Mouse (Mus musculus) WW6 (cell line): ENCODE measurements around the gene Tmem145.

Source experiments
- DNase-seq: peaks from one replicate; pipeline ENCODE4 v3.0.0-alpha.2; 2013; ENCODE audit warnings: low read depth, low spot score

Gene Tmem145

DNA sequence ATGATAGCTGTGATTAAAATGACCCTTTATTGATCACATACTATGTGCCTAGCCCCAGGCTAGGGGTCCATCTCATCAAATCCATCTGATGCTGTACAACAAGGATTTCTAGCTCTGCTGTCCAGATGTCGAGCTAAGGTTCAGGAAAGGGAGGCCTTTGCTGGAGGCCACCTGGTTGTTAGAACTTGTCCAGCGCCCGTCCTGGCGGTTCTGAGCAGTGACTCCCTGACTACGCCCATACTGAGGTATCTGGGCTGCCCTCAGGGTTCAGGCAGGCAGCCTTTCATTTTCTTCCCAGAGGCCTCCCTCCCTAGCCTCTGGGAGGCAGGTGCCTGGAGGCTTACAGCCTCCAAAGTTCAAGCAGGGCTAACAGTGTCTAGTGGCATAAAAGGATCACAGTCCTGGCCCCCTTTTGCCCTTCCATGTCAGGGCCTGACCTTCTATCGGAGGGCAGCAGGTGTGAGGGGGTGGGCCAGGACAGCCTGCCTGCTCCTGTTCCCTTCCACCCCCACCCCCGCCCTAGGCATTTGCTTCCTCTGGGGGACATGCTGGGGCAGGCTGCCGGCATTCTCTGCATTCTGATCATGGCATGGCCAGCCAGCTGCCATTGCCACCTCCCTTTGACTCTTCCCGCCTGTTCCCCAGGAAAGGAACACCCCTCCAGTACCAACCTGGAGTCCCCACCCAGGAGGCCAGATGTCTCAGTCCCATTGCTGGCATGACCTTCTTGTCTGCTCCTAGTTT lies 30.2 kb upstream of the Tmem145 start:
- no peak for DNase-seq

DNA sequence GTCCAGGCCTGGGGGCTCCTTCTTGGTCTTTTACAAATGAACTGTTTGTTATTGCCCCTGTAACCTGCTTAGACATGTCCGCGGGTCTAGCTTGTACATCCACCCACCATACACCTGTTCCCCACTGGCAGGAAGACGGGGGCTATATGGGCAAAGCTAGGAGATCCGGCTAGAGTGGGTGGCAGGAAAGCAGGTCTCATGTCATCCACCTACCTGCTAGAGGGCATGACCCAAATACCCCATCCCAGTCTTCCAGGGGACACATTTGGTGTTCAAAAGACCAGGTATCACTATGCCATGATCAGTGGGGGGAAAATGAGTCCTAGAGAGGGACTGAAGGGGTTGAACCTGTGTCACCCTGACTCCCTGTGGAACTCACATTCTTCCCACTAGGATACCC lies 28.5 kb upstream of the Tmem145 start:
- DNase-seq, result no peak

DNA sequence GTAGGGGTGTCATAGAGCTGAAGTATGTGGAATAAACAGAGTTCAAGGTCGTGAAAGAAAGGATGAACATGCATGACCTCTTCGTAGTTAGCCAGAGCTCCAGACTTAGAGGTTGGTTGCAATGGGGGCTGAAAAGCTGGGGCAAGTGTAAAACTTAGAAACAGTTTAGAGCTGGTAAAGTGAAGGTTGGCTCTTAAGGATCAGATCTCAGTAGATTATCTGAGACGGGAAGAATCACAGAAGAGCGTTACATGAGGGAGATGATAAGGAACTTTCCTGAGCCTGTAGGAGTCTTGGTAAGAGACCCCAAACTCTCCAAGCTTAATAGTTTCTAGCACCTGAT lies 27.9 kb upstream of the Tmem145 start:
- DNase-seq, result no peak

DNA sequence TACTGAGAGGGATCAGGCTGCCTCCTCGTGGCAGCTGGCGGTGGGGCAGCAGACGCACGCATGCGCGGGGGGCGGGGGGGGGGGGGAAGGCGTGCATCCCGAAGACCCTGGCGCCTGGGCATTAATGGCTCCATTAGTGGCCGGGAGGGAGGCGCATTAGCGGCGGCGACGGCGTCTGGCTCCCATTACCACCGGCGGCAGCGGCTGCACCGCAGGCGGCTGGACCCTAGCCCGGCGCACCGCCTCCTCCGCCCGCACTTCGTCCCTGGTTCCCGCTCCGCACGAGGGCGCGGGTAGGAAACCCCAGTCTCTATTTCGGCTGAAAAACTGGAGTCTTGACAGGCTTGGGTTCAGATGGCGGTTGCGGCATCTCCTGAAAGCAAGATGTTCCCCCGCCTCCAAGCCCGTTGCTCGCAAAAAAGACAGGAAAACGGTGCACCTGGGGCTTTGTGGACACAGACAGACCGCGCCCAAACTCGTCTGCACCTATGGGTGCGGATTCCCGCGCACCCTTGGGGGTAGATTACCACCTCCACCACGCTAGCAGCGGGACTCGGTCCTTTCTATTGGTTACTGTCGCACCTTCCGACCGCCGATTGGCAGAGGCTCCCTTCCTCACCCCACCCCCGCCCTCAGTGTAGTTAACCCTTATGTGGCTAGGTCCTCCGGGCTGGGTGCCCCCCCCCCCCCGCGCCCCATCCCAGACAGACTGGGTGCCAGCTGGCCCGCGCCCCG lies 27.4 kb upstream of the Tmem145 start:
- DNase-seq, result no peak

DNA sequence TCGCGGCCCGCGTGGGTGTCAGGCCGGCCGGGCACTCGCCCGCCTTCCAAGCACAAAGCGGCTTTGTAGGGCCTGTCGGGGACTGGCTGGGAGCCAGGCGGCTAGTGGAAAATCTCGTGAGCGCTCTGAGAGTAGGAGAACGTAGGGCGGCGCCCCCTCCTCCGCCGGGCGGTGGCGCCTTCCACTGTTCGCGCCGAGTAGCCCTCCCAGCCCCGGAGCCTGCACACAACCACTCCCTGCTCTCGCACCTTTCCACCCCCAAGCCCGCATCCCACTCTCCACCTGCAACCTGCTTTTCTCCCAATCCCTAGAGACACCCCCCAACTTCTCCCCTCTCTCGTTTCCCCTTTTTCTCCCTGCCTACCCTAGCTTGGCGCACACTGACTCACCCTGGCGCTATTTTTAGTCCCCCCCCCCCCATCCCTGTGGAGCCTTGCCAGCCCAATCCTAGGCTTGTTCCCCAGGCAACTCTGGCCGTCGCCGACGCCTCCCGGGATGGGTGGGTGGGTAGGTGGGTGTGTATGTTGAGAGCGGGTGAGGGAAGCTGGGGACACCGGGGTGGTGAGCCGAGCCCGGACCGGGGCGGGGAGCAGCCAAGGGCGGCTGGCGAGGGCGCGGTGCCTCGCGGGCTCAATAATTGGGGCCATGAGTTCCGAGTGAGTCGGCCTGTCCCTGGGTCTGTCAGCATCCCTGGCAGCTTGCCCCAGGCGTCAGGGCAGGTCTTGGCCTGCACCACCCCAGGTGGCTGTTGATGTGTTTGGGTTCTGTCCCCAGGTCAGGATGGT lies 26.6 kb upstream of the Tmem145 start:
- DNase-seq, result no peak

DNA sequence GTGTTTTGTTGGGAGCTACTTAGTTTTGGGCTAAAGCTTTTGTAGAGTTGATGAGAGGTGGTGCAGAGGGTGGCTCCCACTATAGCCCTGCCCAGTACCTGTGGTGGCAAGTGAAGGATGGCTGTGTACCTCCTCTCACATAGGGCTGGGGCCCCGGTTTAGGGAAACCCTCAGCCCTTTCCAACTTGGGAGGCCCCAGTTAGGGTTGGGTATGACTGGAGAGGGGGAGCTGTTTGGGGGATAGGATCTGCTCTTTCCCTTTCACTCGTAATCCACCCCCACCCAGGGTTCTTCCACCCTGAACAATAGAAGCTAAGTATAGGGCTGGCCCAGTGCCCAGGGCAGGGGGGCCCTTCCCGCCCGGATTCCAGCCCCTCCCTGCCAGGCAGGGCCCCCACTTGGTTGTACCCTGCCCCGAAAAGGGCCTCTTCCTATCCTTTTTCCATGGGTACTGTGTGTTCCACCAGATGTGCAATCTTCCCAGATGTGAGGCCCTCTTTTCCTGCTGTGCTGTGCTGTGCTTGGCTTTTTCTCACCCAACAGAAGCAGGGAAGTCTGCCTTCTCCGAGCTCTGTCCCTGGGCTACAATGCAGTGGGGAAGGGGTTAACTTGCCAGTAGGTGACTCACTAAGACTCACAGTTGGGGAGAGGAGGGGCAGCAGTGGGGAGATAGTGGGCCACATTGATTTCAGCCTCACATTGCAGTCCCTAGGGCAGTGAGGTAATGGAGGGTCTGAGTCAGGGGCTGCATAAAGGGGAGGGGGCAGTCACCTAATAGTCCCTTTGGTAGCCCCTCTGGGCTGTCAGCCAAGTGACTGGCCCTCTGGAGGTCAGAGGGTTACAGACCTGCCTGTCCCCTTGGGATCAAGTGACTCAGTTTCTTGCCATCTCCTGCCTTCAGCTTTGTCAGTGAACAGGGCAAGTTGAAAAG lies 25.8 kb upstream of the Tmem145 start:
- no peak for DNase-seq

DNA sequence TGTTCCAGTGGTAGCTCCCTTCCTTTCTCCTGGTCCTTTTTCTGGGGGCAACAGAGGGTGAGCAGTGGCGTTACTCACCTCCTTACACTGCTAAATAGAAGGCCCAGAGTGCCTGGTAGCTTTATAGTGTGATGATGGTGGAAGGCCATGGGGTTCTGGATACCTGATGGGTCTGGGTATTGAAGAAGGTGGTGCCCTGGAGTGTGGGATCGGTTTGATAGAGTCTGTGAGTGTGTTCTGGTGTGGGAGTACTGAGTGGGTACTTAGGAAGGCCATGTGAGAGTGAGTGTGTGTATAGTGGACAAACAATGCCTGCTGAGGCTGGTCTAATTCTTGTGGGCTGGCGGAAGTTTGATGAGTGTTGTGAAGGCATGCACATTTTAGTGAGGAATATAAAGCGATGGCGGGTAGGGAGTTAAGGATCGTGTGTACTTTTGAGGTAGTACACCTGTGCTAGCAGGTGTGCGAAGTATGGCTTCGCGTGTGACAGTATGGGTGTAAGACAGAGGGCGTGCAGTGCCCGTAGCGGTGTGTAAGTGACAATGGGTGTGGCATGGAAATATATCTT lies 24.7 kb upstream of the Tmem145 start:
- no peak for DNase-seq

DNA sequence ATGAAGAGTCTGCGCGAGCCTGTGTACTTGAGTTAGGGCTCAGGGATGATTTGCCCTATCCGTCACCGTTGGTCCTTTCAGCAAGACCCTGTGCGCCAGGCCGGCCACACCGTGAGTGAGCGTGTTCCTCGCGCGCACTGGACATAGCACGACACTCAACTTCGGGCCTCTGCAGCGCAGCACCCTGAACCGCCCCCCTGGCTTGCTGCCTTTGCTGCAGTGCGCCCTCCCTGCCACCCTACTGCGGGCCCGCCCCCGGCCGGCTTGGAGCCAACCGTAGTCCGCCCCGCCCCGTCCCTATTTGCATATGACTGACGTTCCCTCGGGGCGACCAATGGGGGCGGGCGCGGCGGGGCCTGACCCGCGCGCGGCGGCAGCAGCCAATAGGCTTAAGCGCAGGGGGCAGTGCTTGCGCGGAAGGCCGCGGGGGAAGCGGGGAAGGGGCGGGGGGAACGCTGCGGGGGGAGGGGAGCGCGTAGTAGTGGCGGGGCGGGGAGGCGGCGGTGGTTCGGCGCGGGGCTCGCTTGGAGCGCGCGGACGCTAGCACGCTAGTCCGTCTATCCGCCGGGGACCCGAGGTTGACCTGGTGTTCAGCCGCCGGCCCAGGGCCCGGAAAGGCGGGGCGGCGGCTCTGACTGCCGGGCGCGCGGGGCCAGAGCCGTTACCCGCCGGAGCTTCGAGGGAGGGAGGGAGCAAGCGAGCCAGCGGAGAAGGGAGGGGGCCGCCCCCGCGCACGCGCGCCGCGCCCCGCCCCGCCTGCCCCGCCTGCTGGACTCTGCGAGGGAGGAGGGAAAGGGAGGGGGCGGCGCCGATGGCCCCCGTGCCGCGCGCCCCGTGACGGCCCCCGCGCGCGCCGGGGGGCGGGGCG lies 23.9 kb upstream of the Tmem145 start:
- DNase-seq, result peak; percentile 90

DNA sequence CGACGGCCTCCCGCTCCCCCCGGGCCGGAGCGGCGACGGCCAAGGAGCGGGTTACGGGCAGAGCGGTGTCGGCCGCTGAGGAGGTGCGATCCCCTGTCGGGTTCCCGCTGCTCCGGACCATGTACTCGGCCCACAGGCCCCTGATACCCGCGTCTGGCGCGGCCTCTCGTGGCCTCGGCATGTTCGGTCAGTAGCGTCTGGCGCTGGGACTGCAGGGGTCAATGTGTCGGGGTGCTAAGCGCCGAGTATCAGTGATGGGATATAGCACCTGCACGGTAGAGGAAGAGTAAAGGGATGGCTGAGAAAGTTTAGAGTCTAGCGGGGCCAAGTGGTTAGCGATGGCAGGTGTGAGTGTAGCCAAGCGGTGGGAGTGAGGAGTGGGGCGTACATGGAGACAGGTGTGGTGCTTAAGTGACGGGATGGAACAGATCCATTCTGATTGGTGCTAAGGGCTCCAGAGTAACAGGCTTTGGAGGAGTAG lies 23.1 kb upstream of the Tmem145 start:
- DNase-seq, result no peak

DNA sequence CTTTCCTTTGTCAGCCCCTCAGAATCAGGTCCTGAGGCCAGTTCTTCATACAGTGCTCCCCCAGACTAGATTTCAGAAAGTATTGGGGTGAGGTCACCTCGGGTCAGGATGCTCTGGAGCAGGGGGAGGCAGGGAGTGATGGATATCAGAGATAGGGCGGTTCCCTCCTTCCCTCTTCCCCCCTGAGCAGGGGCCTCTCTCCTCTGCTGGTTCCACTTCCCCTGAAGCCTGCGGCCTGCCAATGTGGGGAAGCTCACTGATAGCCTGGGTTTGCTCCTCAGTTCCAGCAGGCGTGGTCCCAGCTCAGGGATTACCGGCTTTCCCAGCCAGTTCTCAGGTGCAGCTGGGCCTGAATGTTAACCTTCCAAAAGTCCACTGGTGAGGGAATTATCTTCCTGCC lies 22.3 kb upstream of the Tmem145 start:
- no peak for DNase-seq

DNA sequence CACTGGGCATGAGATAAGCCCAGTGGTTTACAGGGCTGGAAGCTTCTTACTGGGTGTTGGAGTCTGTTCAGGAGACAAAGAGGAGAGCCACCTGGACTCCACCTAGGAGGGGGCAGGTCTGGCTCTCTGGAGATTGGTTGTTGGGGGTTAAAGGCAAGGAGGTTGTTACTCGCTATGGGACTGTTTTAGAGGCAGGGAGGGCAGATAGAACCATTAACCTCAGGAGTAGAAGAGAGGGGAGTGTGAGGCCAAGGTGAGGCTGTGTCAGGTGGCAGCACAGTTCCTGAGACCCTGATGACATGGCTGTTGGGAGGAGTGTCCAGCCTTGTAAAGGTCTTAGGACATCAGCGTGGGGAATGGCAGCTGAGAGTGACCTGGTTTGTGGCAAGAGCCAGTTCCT lies 21.7 kb upstream of the Tmem145 start:
- DNase-seq, result no peak

DNA sequence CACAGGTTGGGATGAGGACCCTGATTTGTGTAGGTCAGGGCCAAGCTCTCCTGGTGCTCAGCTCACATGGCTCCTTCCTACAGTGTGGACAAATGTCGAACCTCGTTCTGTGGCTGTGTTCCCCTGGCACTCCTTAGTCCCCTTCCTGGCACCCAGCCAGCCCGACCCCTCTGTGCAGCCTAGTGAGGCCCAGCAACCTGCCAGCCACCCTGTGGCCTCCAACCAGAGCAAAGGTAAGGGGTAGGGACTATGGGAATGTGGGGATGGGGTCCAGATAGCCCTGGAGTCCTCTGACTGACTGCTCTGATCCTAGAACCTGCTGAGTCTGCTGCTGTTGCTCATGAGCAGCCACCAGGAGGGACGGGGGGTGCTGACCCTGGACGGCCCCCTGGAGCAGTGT lies 21.1 kb upstream of the Tmem145 start:
- no peak for DNase-seq

DNA sequence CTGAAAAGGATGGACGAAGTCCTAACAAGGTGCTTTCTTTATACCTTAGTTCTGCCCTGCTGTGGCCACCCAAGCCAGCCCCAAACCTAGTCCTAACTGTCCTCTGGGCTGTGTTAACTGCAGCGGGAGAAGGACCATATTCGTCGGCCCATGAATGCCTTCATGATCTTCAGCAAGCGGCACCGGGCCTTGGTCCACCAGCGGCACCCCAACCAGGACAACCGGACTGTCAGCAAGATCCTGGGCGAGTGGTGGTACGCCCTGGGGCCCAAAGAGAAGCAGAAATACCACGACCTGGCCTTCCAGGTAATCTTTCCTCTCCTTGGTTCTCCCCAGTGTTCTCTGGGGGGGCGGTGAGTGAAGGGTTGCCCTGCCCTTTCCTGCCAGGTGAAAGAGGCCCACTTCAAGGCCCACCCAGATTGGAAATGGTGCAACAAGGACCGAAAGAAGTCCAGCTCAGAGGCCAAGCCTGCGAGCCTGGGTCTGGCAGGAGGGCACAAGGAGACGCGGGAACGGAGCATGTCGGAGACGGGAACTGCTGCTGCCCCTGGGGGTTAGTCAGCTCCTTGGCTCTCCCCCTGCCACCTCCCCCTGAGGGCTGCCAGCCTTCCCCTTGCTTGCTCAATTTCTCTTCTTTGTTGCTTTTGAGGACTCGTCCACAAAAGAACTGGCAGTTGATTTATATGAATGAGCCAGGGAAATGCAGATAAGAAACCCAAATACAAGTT lies 20.2 kb upstream of the Tmem145 start:
- no peak for DNase-seq

DNA sequence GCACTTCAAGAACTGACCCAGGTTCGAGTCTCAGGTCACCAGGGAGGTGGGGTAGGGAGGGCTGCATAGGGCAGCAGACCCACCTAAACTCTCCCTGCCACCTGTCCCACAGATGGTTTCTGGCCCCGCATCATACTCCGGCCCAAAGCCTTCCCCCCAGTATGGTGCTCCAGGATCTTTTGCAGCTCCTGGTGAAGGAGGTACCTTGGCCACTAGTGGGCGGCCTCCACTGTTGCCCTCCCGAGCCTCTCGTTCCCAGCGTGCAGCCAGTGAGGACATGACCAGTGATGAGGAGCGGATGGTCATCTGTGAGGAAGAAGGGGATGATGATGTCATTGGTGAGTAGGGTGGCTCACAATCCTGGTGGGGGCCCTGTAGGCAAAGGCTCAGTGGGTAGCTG lies 18.9 kb upstream of the Tmem145 start:
- DNase-seq, result no peak

DNA sequence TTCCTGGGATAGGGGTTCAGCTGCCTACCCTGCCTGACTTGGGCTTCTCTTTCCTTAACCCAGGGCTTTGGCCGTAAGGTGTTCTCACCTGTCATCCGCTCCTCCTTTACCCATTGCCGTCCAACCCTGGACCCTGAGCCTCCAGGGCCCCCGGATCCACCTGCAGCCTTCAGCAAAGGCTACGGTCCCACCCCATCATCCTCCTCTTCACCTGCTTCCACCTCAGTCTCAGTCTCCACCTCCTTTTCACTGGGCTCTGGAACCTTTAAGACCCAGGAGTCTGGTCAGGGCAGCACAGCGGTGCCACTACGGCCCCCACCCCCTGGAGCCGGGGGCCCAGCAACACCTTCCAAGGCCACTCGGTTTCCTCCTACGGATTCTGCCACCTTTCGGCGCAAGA lies 17.9 kb upstream of the Tmem145 start:
- no peak for DNase-seq

DNA sequence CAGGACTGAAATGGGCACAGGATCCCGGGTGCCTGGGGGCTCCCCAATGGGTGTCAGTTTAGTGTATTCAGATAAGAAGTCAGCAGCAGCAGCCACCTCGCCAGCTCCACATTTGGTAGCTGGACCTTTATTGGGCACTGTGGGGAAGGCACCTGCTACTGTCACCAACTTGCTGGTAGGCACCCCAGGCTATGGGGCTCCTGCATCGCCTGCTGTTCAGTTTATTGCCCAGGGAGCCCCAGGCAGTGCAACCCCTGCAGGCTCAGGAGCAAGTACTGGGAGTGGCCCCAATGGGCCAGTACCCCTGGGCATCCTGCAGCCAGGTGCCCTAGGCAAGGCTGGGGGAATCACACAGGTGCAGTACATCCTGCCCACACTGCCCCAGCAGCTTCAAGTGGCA lies 17.2 kb upstream of the Tmem145 start:
- no peak for DNase-seq

DNA sequence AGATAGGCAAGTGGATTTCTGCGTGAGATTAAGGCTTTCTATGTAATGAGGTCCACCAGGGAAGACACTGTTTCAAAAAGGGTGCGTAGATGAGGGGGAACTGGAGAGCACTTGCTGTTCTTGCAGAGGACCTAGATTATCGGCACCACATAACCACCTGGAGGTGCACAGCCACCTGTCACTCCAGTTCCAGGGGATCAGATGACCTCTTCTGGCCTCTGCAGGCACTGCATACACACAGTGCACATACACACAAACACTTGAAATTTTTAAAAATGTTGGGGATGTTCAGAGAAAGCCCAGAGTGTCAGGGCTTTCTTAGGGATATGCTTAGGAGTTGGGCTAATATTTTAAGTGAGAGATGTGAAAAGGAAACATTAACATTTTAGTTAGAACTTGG lies 16.0 kb upstream of the Tmem145 start:
- no peak for DNase-seq

DNA sequence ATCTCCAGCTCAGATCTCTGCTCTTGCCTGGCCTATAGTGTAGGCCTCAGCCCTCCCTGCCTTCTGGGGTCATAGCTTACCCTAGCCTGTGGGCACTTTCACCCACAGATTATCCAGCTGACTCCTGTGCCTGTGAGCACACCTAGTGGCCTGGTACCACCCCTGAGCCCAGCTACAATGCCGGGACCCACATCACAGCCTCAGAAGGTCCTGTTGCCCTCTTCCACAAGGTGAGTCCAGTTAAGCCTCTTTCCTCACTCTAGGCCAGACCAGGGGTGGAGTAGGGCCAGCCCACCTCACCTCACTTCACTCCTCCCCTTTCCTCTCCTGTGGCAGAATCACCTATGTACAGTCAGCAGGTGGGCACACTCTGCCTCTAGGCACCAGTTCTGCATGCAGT lies 15.4 kb upstream of the Tmem145 start:
- no peak for DNase-seq

DNA sequence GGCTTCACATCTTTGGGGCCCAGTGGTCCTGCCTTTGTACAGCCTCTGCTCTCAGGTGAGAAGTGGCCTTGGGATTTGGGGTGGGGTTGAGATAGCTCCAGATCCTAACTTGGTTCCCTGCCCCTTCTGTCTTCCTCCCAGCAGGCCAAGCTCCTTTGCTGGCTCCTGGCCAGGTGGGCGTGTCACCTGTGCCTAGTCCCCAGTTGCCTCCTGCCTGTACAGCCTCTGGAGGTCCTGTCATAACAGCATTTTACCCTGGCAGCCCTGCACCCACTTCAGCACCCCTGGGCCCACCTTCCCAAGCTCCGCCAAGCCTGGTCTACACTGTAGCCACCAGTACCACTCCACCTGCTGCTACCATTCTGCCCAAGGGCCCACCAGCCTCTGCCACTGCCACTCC lies 15.0 kb upstream of the Tmem145 start:
- DNase-seq, result no peak

DNA sequence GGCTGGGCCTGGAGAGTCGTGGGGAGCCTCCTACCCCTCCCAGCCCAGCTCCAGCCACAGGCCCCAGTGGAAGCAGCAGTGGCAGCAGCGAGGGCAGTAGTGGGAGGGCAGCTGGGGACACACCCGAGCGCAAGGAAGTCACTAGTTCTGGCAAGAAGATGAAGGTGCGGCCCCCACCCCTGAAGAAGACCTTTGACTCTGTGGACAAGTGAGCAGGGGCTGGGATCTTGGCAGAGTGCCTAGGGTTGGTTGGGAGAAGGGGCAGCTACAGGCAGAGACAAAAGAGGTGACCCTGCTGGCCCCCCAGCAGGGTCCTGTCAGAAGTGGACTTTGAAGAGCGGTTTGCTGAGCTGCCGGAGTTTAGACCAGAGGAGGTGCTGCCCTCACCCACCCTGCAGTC lies 13.8 kb upstream of the Tmem145 start:
- DNase-seq, result no peak
